Mouse (Mus musculus) small intestine, adult 2 months (tissue): ENCODE measurements around the gene Stxbp3.

Experiments used
- CTCF ChIP-seq: fragments of 200-500 bp; IDR thresholded peaks from 2 replicates; pipeline ENCODE4 v1.5.1; 2012; ENCODE audit warnings: low read depth, mild to moderate bottlenecking, control low read depth, inconsistent platforms, low read length, moderate library complexity, mixed read lengths; ENCODE audit not compliant: insufficient replicate concordance, insufficient read length; ENCODE audit errors: extremely low read depth
- POLR2A ChIP-seq: fragments of 200-500 bp; IDR thresholded peaks from 2 replicates; pipeline ENCODE4 v1.6.1; 2012; ENCODE audit warnings: low read depth, mild to moderate bottlenecking, control low read depth, inconsistent platforms, low read length, moderate library complexity

- TF ChIP-seq CTCF (no peak), POLR2A (no peak)
These were observed 59.0 kb downstream of the Stxbp3 start for GRCm38 (mm10) chr3:108781238-108781883.
